Mouse (Mus musculus) cortical plate, adult 2 months (tissue): ENCODE measurements around the gene Fgf18. TPM values are rescaled to one million over a fixed set of nuclear protein-coding genes. Genes with fewer than 3 reads are reported as not detected.

Experiments
- H3K27ac ChIP-seq: fragments of 200-500 bp; 2 replicates; pipeline ENCODE4 v1.5.1; 2012; ENCODE audit warnings: low read length, control low read depth, inconsistent platforms; ENCODE audit not compliant: insufficient read depth
- H3K4me1 ChIP-seq: fragments of 200-500 bp; 2 replicates; pipeline ENCODE4 v1.6.1; 2011; ENCODE audit warnings: low read length; ENCODE audit not compliant: control insufficient read depth, insufficient read depth
- H3K4me3 ChIP-seq: fragments of 200-500 bp; 2 replicates; pipeline ENCODE4 v1.5.1; 2011; ENCODE audit warnings: mild to moderate bottlenecking, low read length, control low read depth; ENCODE audit not compliant: insufficient read depth
- CTCF ChIP-seq: fragments of 200-500 bp; IDR thresholded peaks from 2 replicates; pipeline ENCODE4 v1.5.1; 2011; ENCODE audit warnings: mild to moderate bottlenecking, control low read depth, low read length; ENCODE audit not compliant: insufficient read depth; ENCODE audit errors: extremely low read depth
- POLR2A ChIP-seq: fragments of 200-500 bp; IDR thresholded peaks from 2 replicates; pipeline ENCODE4 v1.6.1; 2011; ENCODE audit warnings: mild to moderate bottlenecking, low read length, control low read depth; ENCODE audit not compliant: insufficient read depth; ENCODE audit errors: extremely low read depth
- polyA plus RNA-seq: library from polyadenylated mRNA; depleted of rRNA; stranded (reverse); fragments of >200 nt; gene quantifications from 2 replicates; pipeline ENCODE4 v1.2.3, GENCODE M21; 2012

Gene Fgf18
- polyA plus RNA-seq, 1 experiment: 1.8 TPM

- no peaks in the 10 kb centered on the region for H3K4me1 ChIP-seq
- H3K4me3 ChIP-seq: no peak overlapping the region
- TF ChIP-seq CTCF (no peak), POLR2A (no peak)
- no peak overlapping the region for H3K27ac ChIP-seq
Measured at GRCm38 (mm10) chr11:33099425-33099824, 47.8 kb downstream of the Fgf18 start.

GRCm38 (mm10) chr11:33098446-33098845 is 48.8 kb downstream of the Fgf18 start:
- no peaks in the 10 kb centered on the region for H3K4me1 ChIP-seq
- no peak overlapping the region for H3K27ac ChIP-seq
- no peak overlapping the region for H3K4me3 ChIP-seq
- no peak for TF ChIP-seq CTCF
- TF ChIP-seq POLR2A: no peak

- TF ChIP-seq POLR2A (no peak), CTCF (peak; percentile 70)
- H3K27ac ChIP-seq: no peak overlapping the region
Measured at GRCm38 (mm10) chr11:33097855-33098254, 49.3 kb downstream of the Fgf18 start.

GRCm38 (mm10) chr11:33089856-33090255 is 57.3 kb downstream of the Fgf18 start:
- no peak for TF ChIP-seq POLR2A
- TF ChIP-seq CTCF: no peak
- Histone ChIP-seq H3K4me1 (peaks cover 3% of the 10 kb centered on the region), H3K4me3 (no peak overlapping the region), H3K27ac (no peak overlapping the region)

More at GRCm38 (mm10) chr11:33097855-33098254, 49.3 kb downstream of the Fgf18 start:
- Histone ChIP-seq H3K4me1 (no peaks in the 10 kb centered on the region), H3K4me3 (no peak overlapping the region)

- Histone ChIP-seq H3K4me1 (peaks cover 3% of the 10 kb centered on the region), H3K4me3 (no peak overlapping the region), H3K27ac (no peak overlapping the region)
- TF ChIP-seq POLR2A (no peak), CTCF (no peak)
Measured at GRCm38 (mm10) chr11:33088181-33088580, 59.0 kb downstream of the Fgf18 start.

- Histone ChIP-seq H3K27ac (no peak overlapping the region), H3K4me1 (peaks cover 3% of the 10 kb centered on the region), H3K4me3 (no peak overlapping the region)
- TF ChIP-seq CTCF: no peak
Measured at GRCm38 (mm10) chr11:33086046-33086445, 61.2 kb downstream of the Fgf18 start.

GRCm38 (mm10) chr11:33085514-33085913 is 61.7 kb downstream of the Fgf18 start:
- no peak for TF ChIP-seq CTCF
- Histone ChIP-seq H3K4me1 (peaks cover 3% of the 10 kb centered on the region), H3K27ac (no peak overlapping the region), H3K4me3 (no peak overlapping the region)

GRCm38 (mm10) chr11:33085054-33085453 is 62.1 kb downstream of the Fgf18 start:
- Histone ChIP-seq H3K4me3 (no peak overlapping the region), H3K4me1 (peaks cover 3% of the 10 kb centered on the region), H3K27ac (no peak overlapping the region)
- TF ChIP-seq POLR2A (no peak), CTCF (no peak)

GRCm38 (mm10) chr11:33084041-33084440 is 63.2 kb downstream of the Fgf18 start:
- Histone ChIP-seq H3K4me3 (no peak overlapping the region), H3K4me1 (no peaks in the 10 kb centered on the region), H3K27ac (no peak overlapping the region)
- TF ChIP-seq POLR2A: no peak
- TF ChIP-seq CTCF: no peak

- Histone ChIP-seq H3K4me3 (no peak overlapping the region), H3K27ac (no peak overlapping the region), H3K4me1 (no peaks in the 10 kb centered on the region)
- TF ChIP-seq CTCF (no peak), POLR2A (no peak)
Measured at GRCm38 (mm10) chr11:33081175-33081574, 66.0 kb downstream of the Fgf18 start.
